Mouse (Mus musculus) heart, adult 11 months (tissue): ENCODE measurements around the gene Rhbg.

ENCODE experiments used
- DNase-seq: peaks from one replicate; pipeline ENCODE4 v3.0.0; 2022

The Rhbg gene

GRCm38 (mm10) chr3:88256382-88256781 lies 1.9 kb upstream of the Rhbg start:
- DNase-seq: no peak

- no peak for DNase-seq
Observed at GRCm38 (mm10) chr3:88255950-88256349, 1.4 kb upstream of the Rhbg start.

GRCm38 (mm10) chr3:88252739-88253138 lies 1.8 kb downstream of the Rhbg start:
- no peak for DNase-seq

- peak; percentile 82 for DNase-seq
Observed at GRCm38 (mm10) chr3:88248406-88248805, 6.1 kb downstream of the Rhbg start.

GRCm38 (mm10) chr3:88247666-88248065 lies 6.8 kb downstream of the Rhbg start:
- peak; percentile 83 for DNase-seq

- DNase-seq: no peak
Observed at GRCm38 (mm10) chr3:88245811-88246210, 8.7 kb downstream of the Rhbg start.

GRCm38 (mm10) chr3:88244071-88244470 lies 10.4 kb downstream of the Rhbg start:
- no peak for DNase-seq

- DNase-seq: no peak
Observed at GRCm38 (mm10) chr3:88242531-88242930, 12.0 kb downstream of the Rhbg start.

- DNase-seq: no peak
Observed at GRCm38 (mm10) chr3:88241045-88241786, 13.3 kb downstream of the Rhbg start.

- DNase-seq: no peak
Observed at GRCm38 (mm10) chr3:88239446-88239845, 15.1 kb downstream of the Rhbg start.

- no peak for DNase-seq
Observed at GRCm38 (mm10) chr3:88238866-88239391, 15.6 kb downstream of the Rhbg start.

- DNase-seq: no peak
Observed at GRCm38 (mm10) chr3:88237556-88238194, 16.8 kb downstream of the Rhbg start.

- no peak for DNase-seq
Observed at GRCm38 (mm10) chr3:88237161-88237555, 17.4 kb downstream of the Rhbg start.

- no peak for DNase-seq
Observed at GRCm38 (mm10) chr3:88235616-88236015, 18.9 kb downstream of the Rhbg start.

GRCm38 (mm10) chr3:88235216-88235615 lies 19.3 kb downstream of the Rhbg start:
- DNase-seq: no peak

GRCm38 (mm10) chr3:88234041-88234440 lies 20.5 kb downstream of the Rhbg start:
- no peak for DNase-seq

- no peak for DNase-seq
Observed at GRCm38 (mm10) chr3:88232851-88233649, 21.5 kb downstream of the Rhbg start.

- no peak for DNase-seq
Observed at GRCm38 (mm10) chr3:88232301-88232702, 22.2 kb downstream of the Rhbg start.

GRCm38 (mm10) chr3:88231061-88231641 lies 23.4 kb downstream of the Rhbg start:
- DNase-seq: no peak

- no peak for DNase-seq
Observed at GRCm38 (mm10) chr3:88230262-88231047, 24.1 kb downstream of the Rhbg start.

- no peak for DNase-seq
Observed at GRCm38 (mm10) chr3:88229526-88229925, 25.0 kb downstream of the Rhbg start.

- DNase-seq: peak; percentile 95
Observed at GRCm38 (mm10) chr3:88228906-88229305, 25.6 kb downstream of the Rhbg start.
